Mouse (Mus musculus) hindbrain, embryonic 13.5 days (tissue): ENCODE data around the gene Pak7. TPM values are rescaled to one million over a fixed set of nuclear protein-coding genes. Genes with fewer than 3 reads are reported as not detected.

ENCODE experiments used
- ATAC-seq: fragments of 200-750 bp; cut with Nextera tagmentation; 2 replicates; pipeline ENCODE4 v1.8.0; 2017; ENCODE audit warnings: moderate TSS enrichment; ENCODE audit not compliant: low FRiP score
- H3K27ac ChIP-seq: fragments of 300-500 bp; sonication (generic); 2 replicates; pipeline ENCODE4 v1.5.1; 2015; ENCODE audit warnings: inconsistent platforms, mild to moderate bottlenecking, moderate library complexity
- H3K27me3 ChIP-seq: fragments of 300-500 bp; sonication (generic); 2 replicates; pipeline ENCODE4 v1.6.1; 2015; ENCODE audit warnings: mild to moderate bottlenecking, inconsistent platforms
- H3K36me3 ChIP-seq: fragments of 300-500 bp; sonication (generic); 2 replicates; pipeline ENCODE4 v1.6.1; 2015; ENCODE audit warnings: mild to moderate bottlenecking, inconsistent platforms
- H3K4me1 ChIP-seq: fragments of 300-500 bp; sonication (generic); replicated peaks from 2 replicates; pipeline ENCODE4 v1.6.1; 2015; ENCODE audit warnings: inconsistent platforms
- H3K4me2 ChIP-seq: fragments of 300-500 bp; sonication (generic); 2 replicates; pipeline ENCODE4 v1.6.1; 2015; ENCODE audit warnings: inconsistent platforms, mild to moderate bottlenecking, moderate library complexity
- H3K4me3 ChIP-seq: fragments of 300-500 bp; sonication (generic); 2 replicates; pipeline ENCODE4 v1.5.1; 2015; ENCODE audit warnings: mild to moderate bottlenecking, inconsistent platforms
- H3K9ac ChIP-seq: fragments of 300-500 bp; sonication (generic); 2 replicates; pipeline ENCODE4 v1.6.1; 2015; ENCODE audit warnings: mild to moderate bottlenecking, inconsistent platforms
- H3K9me3 ChIP-seq: fragments of 300-500 bp; sonication (generic); 2 replicates; pipeline ENCODE4 v1.6.1; 2016; ENCODE audit warnings: inconsistent platforms
- WGBS: fragments of 180-500 bp; shearing (Covaris S2); methylation state at CpG from one replicate; pipeline ENCODE4 v1.1.7; 2015; 5-methylcytosine and 5-hydroxymethylcytosine counted together
- polyA plus RNA-seq: library from polyadenylated mRNA; unstranded; fragments of >200 nt; fragmentation: Nextera tagmentation; extraction: Ambion mirVana; gene quantifications from 2 replicates; pipeline ENCODE4 v1.2.1, GENCODE M21; 2015

Pak7 gene
- polyA plus RNA-seq, 1 experiment from 2014 or later = 35.6 TPM

GRCm38 (mm10) chr2:136064356-136064755 lies 323.4 kb downstream of the Pak7 start:
- Histone ChIP-seq H3K9me3 (no peaks in the 10 kb centered on the region), H3K36me3 (peaks cover 7% of the 10 kb centered on the region), H3K9ac (peak overlapping the region; percentile 49; the same call in 1 of the 2 replicates), H3K27me3 (peaks cover 16% of the 10 kb centered on the region), H3K4me2 (peak overlapping the region; percentile 48), H3K4me1 (peaks cover 28% of the 10 kb centered on the region), H3K27ac (peak overlapping the region; percentile 73), H3K4me3 (peak overlapping the region; percentile 15)
- 36% methylated on average over 1 of the region's 1 CpGs for WGBS
- 0 out of 2 replicates have a peak, but pooled peaks have one; percentile 37 for ATAC-seq

- peak overlapping the region; percentile 56 for H3K4me3 ChIP-seq
- H3K4me2 ChIP-seq = peak overlapping the region; percentile 66
- peak overlapping the region; percentile 98 for H3K27ac ChIP-seq
- H3K27me3 ChIP-seq = peaks cover 34% of the 10 kb centered on the region
- ATAC-seq = peak; percentile 36; the same call in 1 of the 2 replicates
- peaks cover 24% of the 10 kb centered on the region for H3K4me1 ChIP-seq
- under 1% methylated on average over 37 of the region's 37 CpGs for WGBS
- H3K9ac ChIP-seq = peak overlapping the region; percentile 90
- H3K9me3 ChIP-seq = no peaks in the 10 kb centered on the region
- no peaks in the 10 kb centered on the region for H3K36me3 ChIP-seq
Observed at GRCm38 (mm10) chr2:136059029-136059669, 328.6 kb downstream of the Pak7 start.

DNA sequence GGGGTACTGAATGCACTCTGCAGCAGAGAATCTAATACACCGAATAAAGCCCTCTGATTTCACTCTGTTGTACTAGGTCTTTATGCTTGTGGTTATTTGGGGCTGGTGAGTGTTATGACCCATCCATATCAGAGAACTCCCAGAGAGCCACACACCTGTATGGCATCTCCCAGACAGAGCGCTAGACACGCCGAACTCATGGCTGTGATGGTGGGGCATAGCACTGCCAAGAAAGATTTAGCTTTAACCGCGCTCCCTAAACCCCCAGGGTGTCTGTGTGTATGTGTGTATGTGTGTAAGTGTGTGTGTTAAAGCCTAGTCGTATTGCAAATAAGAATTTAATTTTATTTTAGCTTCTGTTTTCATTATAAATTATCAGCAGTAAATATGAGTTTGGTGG lies 329.4 kb downstream of the Pak7 start:
- Histone ChIP-seq H3K4me1 (peaks cover 21% of the 10 kb centered on the region), H3K36me3 (no peaks in the 10 kb centered on the region), H3K4me2 (peak overlapping the region; percentile 66), H3K9ac (peak overlapping the region; percentile 90), H3K27ac (peak overlapping the region; percentile 98), H3K9me3 (no peaks in the 10 kb centered on the region), H3K4me3 (peak overlapping the region; percentile 56), H3K27me3 (peaks cover 34% of the 10 kb centered on the region)
- ATAC-seq = peak; percentile 30
- WGBS = 3% methylated on average over 7 of the region's 7 CpGs

DNA sequence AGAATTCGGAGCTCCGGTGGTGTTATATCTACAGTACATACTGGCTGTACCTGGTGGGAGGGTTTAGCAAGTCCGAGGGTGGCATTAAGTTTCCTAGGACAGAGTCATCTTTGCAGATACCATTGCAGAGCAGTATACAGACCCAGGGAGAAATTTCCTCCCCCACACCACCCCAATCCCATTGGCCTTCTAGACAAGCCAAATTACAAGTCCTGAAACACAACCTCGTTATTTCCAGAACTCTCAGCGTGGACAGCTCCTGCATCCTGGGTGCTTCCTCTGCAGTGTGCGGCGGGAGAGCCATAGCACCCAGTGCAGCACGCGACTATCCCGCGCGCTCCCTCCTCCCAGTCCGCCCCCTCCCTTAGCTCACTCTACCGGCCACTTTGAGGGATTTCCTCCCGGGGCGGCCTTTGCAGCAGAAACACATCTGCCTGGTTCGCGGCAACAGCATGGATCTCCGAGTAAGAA lies 329.9 kb downstream of the Pak7 start:
- 3% methylated on average over 19 of the region's 19 CpGs for WGBS
- no peaks in the 10 kb centered on the region for H3K36me3 ChIP-seq
- H3K4me3 ChIP-seq = peak overlapping the region; percentile 56
- peak overlapping the region; percentile 66 for H3K4me2 ChIP-seq
- peak overlapping the region; percentile 90 for H3K9ac ChIP-seq
- ATAC-seq = peak; percentile 71
- H3K27me3 ChIP-seq = peaks cover 34% of the 10 kb centered on the region
- peak overlapping the region; percentile 98 for H3K27ac ChIP-seq
- H3K9me3 ChIP-seq = no peaks in the 10 kb centered on the region
- peaks cover 19% of the 10 kb centered on the region for H3K4me1 ChIP-seq

- Histone ChIP-seq H3K4me2 (peak within 1 kb of the TSS; percentile 63), H3K27me3 (no peaks in the 10 kb centered on the region), H3K36me3 (no peaks in the 10 kb centered on the region), H3K9ac (peak within 1 kb of the TSS; percentile 75), H3K4me1 (peaks cover 16% of the 10 kb centered on the region), H3K4me3 (peak within 1 kb of the TSS; percentile 41), H3K27ac (peak within 1 kb of the TSS; percentile 96), H3K9me3 (no peaks in the 10 kb centered on the region)
- 1% methylated on average over 8 of the region's 8 CpGs for WGBS
- ATAC-seq = peak; percentile 66
Observed at GRCm38 (mm10) chr2:136051688-136052289, 336.0 kb downstream of the Pak7 start, which contains the start of gene Lamp5. Gene Lamp5, plus strand, starts transcription at chr2:136052239.

- H3K27ac ChIP-seq = peak overlapping the region; percentile 96
- WGBS = 14% methylated on average over 27 of the region's 27 CpGs
- peak; percentile 84 for ATAC-seq
- H3K4me1 ChIP-seq = peaks cover 16% of the 10 kb centered on the region
- H3K4me3 ChIP-seq = peak overlapping the region; percentile 41
- H3K36me3 ChIP-seq = no peaks in the 10 kb centered on the region
- no peaks in the 10 kb centered on the region for H3K27me3 ChIP-seq
- no peaks in the 10 kb centered on the region for H3K9me3 ChIP-seq
- peak overlapping the region; percentile 63 for H3K4me2 ChIP-seq
- H3K9ac ChIP-seq = peak overlapping the region; percentile 75
Observed at GRCm38 (mm10) chr2:136050793-136051615, 336.8 kb downstream of the Pak7 start.

DNA sequence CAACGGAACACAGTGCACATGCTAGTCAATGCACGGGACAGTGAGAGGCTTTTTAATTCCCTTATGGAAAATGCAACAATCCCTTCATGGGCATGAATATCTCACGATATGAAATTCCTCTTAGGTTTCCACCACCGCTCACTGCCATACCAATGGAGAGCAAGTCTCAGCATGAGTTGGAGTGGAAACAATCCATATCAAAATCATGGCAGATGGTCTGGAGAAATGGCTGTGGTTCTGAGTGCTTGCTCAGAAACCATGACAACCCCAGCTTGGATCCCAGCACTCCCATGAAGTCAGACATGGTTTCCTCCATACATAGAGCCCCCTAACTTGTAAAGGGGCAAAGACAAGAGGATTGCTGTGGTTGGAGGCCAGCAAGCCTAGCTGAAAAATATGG lies 339.3 kb downstream of the Pak7 start:
- WGBS = 80% methylated on average over 4 of the region's 4 CpGs

More for the DNA sequence above, 339.3 kb downstream of the Pak7 start:
- no peak for ATAC-seq
- peaks cover 16% of the 10 kb centered on the region for H3K4me1 ChIP-seq
- H3K27ac ChIP-seq = no peak overlapping the region
- H3K27me3 ChIP-seq = no peaks in the 10 kb centered on the region
- H3K36me3 ChIP-seq = no peaks in the 10 kb centered on the region
- H3K4me2 ChIP-seq = no peak overlapping the region
- H3K9me3 ChIP-seq = no peaks in the 10 kb centered on the region
- H3K4me3 ChIP-seq = no peak overlapping the region
- no peak overlapping the region for H3K9ac ChIP-seq

Other genes with a start within 250 kb of the Pak7 start
- 0.66 and 0.78 TPM in 2 replicates for gene Ankef1, start 113.9 kb upstream of the Pak7 start, polyA plus RNA-seq